Mouse (Mus musculus): ENCODE measurements at regions not wholly inside any gene's neighbourhood (a gene's known extent, or its start where the extent isn't known, plus 50 kb on each side); places are given as distances from the start of the nearest gene placed in this dataset.

GRCm38 (mm10) chr13:72852896-72853295 lies 224.3 kb downstream of the Irx2 start:
- H3K9me3 ChIP-seq (ENCODE audit: control insufficient read depth, low read length), result no peaks in the 10 kb centered on the region
- H3K36me3 ChIP-seq (ENCODE audit: control insufficient read depth, insufficient read depth), result no peaks in the 10 kb centered on the region
- no peak overlapping the region for H3K27ac ChIP-seq (ENCODE audit: low read length)
- no peak overlapping the region for H3K9ac ChIP-seq (replicated peaks; ENCODE audit: low read depth, low read length)
- ATAC-seq, result no peak
- no peak overlapping the region for H3K4me3 ChIP-seq (replicated peaks; ENCODE audit: low read length)
- no peaks in the 10 kb centered on the region for H3K4me1 ChIP-seq (replicated peaks; ENCODE audit: control insufficient read depth, insufficient read depth, low read length)
- H3K27me3 ChIP-seq (replicated peaks; ENCODE audit: control insufficient read depth, insufficient read depth, low read length), result no peaks in the 10 kb centered on the region
- 59% methylated on average over 4 of the region's 4 CpGs for WGBS
- H3K4me2 ChIP-seq (ENCODE audit: low read length), result no peak overlapping the region

- Histone ChIP-seq H3K9ac (replicated peaks; ENCODE audit: low read depth, low read length) (no peak overlapping the region), H3K4me2 (ENCODE audit: low read length) (no peak overlapping the region), H3K4me1 (replicated peaks; ENCODE audit: control insufficient read depth, insufficient read depth, low read length) (no peaks in the 10 kb centered on the region), H3K27ac (ENCODE audit: low read length) (no peak overlapping the region), H3K36me3 (ENCODE audit: control insufficient read depth, insufficient read depth) (no peaks in the 10 kb centered on the region), H3K9me3 (ENCODE audit: control insufficient read depth, low read length) (no peaks in the 10 kb centered on the region), H3K4me3 (replicated peaks; ENCODE audit: low read length) (no peak overlapping the region), H3K27me3 (replicated peaks; ENCODE audit: control insufficient read depth, insufficient read depth, low read length) (no peaks in the 10 kb centered on the region)
- ATAC-seq, result no peak
Observed at GRCm38 (mm10) chr13:72875921-72876320, 247.3 kb downstream of the Irx2 start.

DNA sequence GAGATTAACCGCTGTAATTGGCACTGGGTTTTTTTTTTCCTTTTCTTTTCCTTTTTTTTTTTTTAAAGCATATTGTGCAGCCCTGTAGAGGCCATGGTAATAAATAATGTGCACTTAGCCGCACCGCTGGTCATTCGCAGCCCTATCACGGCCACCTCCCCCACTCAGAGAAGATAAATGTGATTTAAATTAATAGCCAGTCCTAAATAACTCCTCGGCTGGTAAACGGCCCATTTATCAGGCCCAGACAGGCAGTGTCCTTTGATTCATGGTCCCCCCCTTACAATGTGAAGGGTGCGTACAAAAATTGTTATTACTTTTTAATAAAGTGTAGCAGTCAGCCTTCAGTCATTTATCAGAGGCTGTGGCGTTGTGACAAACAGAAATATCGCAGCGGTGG lies 266.4 kb downstream of the Irx2 start:
- H3K9me3 ChIP-seq (ENCODE audit: control insufficient read depth, low read length), result no peaks in the 10 kb centered on the region
- no peaks in the 10 kb centered on the region for H3K36me3 ChIP-seq (ENCODE audit: control insufficient read depth, insufficient read depth)
- no peak overlapping the region for H3K27ac ChIP-seq (ENCODE audit: low read length)
- H3K4me3 ChIP-seq (replicated peaks; ENCODE audit: low read length), result no peak overlapping the region
- no peak for ATAC-seq
- no peaks in the 10 kb centered on the region for H3K4me1 ChIP-seq (replicated peaks; ENCODE audit: control insufficient read depth, insufficient read depth, low read length)
- 56% methylated on average over 11 of the region's 11 CpGs for WGBS
- no peak overlapping the region for H3K4me2 ChIP-seq (ENCODE audit: low read length)
- no peaks in the 10 kb centered on the region for H3K27me3 ChIP-seq (replicated peaks; ENCODE audit: control insufficient read depth, insufficient read depth, low read length)
- no peak overlapping the region for H3K9ac ChIP-seq (replicated peaks; ENCODE audit: low read depth, low read length)

DNA sequence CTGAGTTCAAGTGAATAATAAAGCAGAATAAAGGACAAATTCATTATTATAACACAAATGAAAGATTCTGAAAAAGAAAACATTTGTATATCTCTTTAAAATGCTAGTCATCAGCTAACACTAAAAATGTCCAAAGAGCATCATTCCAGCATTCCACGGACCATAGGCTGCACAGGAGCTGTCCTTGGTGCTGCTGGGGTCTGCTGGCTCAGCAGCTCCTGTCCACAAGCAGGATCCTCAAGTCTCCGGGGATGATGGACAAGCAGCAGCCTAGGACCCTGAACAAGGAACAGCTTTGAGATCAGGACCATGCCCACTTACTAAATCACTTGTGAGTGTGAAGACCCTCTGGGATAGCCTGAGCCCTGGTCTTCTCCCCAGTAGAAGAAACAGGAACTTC lies 274.0 kb downstream of the Irx2 start:
- ATAC-seq, result no peak
- Histone ChIP-seq H3K27ac (ENCODE audit: low read length) (no peak overlapping the region), H3K4me3 (replicated peaks; ENCODE audit: low read length) (no peak overlapping the region), H3K36me3 (ENCODE audit: control insufficient read depth, insufficient read depth) (no peaks in the 10 kb centered on the region), H3K4me2 (ENCODE audit: low read length) (no peak overlapping the region), H3K9me3 (ENCODE audit: control insufficient read depth, low read length) (no peaks in the 10 kb centered on the region), H3K9ac (replicated peaks; ENCODE audit: low read depth, low read length) (no peak overlapping the region), H3K27me3 (replicated peaks; ENCODE audit: control insufficient read depth, insufficient read depth, low read length) (no peaks in the 10 kb centered on the region), H3K4me1 (replicated peaks; ENCODE audit: control insufficient read depth, insufficient read depth, low read length) (no peaks in the 10 kb centered on the region)
- 42% methylated on average over 2 of the region's 2 CpGs for WGBS

DNA sequence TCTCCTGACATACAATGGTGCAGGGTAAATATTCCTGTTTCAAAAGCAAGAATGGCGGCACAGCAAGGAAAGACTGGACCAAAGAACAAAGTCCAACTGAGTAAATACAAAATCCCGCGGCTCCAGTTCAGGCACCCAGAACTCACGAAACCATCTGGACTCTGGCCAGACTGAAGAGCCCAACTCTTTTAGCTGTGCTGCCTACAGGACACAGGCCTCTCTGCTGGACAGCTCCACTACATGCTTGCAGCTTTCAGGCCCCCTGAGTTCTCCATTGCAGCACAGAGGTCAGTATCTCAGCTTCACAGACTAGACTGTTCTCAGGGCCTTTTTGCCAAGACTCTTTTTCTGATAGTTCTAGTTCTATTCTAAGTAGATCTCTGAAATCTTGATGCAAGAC lies 290.3 kb downstream of the Irx2 start:
- no peaks in the 10 kb centered on the region for H3K9me3 ChIP-seq (ENCODE audit: control insufficient read depth, low read length)
- no peaks in the 10 kb centered on the region for H3K4me1 ChIP-seq (replicated peaks; ENCODE audit: control insufficient read depth, insufficient read depth, low read length)
- no peak overlapping the region for H3K4me2 ChIP-seq (ENCODE audit: low read length)
- no peaks in the 10 kb centered on the region for H3K36me3 ChIP-seq (ENCODE audit: control insufficient read depth, insufficient read depth)
- 78% methylated on average over 4 of the region's 4 CpGs for WGBS
- H3K27me3 ChIP-seq (replicated peaks; ENCODE audit: control insufficient read depth, insufficient read depth, low read length), result no peaks in the 10 kb centered on the region
- H3K4me3 ChIP-seq (replicated peaks; ENCODE audit: low read length), result no peak overlapping the region
- no peak for ATAC-seq
- H3K9ac ChIP-seq (replicated peaks; ENCODE audit: low read depth, low read length), result no peak overlapping the region
- no peak overlapping the region for H3K27ac ChIP-seq (ENCODE audit: low read length)

DNA sequence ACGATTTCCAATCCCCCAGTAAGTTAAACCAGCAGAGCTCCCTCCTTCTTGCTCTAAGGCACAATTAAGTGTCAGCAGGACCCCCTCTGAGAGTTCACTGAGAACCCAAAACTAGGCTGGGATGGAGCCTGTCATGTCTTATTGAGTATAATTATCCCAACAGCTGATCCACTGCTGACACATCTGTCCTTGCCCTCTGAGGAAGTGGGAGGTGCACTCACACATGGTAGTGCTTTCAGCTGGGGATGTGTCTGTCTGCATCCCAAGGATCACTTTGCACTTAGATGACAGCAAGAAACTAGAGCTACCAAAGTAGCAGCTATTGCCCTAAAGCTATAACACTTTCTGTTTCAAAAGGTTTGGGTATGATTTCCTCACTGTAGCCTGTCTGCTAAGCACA lies 291.7 kb downstream of the Irx2 start:
- Histone ChIP-seq H3K4me3 (replicated peaks; ENCODE audit: low read length) (no peak overlapping the region), H3K27ac (ENCODE audit: low read length) (no peak overlapping the region), H3K4me2 (ENCODE audit: low read length) (no peak overlapping the region), H3K4me1 (replicated peaks; ENCODE audit: control insufficient read depth, insufficient read depth, low read length) (0 out of 2 replicates have a peak, but pooled peaks cover 3% of the 10 kb centered on the region), H3K9me3 (ENCODE audit: control insufficient read depth, low read length) (no peaks in the 10 kb centered on the region), H3K36me3 (ENCODE audit: control insufficient read depth, insufficient read depth) (no peaks in the 10 kb centered on the region), H3K27me3 (replicated peaks; ENCODE audit: control insufficient read depth, insufficient read depth, low read length) (no peaks in the 10 kb centered on the region), H3K9ac (replicated peaks; ENCODE audit: low read depth, low read length) (no peak overlapping the region)
- no peak for ATAC-seq
- 27% methylated on average over 1 of the region's 1 CpGs for WGBS

- H3K9me3 ChIP-seq (ENCODE audit: control insufficient read depth, low read length), result no peaks in the 10 kb centered on the region
- WGBS, result 38% methylated on average over 6 of the region's 6 CpGs
- H3K4me1 ChIP-seq (replicated peaks; ENCODE audit: control insufficient read depth, insufficient read depth, low read length), result 0 out of 2 replicates have a peak, but pooled peaks cover 3% of the 10 kb centered on the region
- H3K27me3 ChIP-seq (replicated peaks; ENCODE audit: control insufficient read depth, insufficient read depth, low read length), result no peaks in the 10 kb centered on the region
- peak; percentile 73; the same call in 1 of the 2 replicates for ATAC-seq
- no peaks in the 10 kb centered on the region for H3K36me3 ChIP-seq (ENCODE audit: control insufficient read depth, insufficient read depth)
- no peak overlapping the region for H3K4me3 ChIP-seq (replicated peaks; ENCODE audit: low read length)
- no peak overlapping the region for H3K9ac ChIP-seq (replicated peaks; ENCODE audit: low read depth, low read length)
- no peak overlapping the region for H3K27ac ChIP-seq (ENCODE audit: low read length)
- H3K4me2 ChIP-seq (ENCODE audit: low read length), result no peak overlapping the region
Observed at GRCm38 (mm10) chr13:72924560-72925135, 296.0 kb downstream of the Irx2 start.

DNA sequence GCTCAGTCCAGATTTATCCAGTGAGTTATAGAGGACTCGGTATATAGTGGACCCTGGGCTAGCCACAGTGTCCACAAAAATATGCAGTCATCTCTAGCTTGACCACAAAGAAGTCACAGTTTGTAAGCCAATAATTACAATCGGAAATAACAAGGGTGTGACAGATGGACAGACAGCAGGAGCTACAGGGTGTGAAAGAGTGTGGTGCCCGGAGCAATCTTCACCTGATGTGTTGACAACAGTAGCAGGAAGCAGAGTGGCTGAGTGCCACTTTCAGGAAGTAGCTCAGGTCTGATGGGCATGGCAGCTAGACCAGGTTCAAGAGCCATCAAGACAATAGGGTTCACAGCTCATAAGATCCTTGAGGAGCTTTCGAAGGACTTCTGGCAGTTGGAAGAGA lies 308.6 kb downstream of the Irx2 start:
- H3K4me1 ChIP-seq (replicated peaks; ENCODE audit: control insufficient read depth, insufficient read depth, low read length), result peaks cover 6% of the 10 kb centered on the region
- no peak overlapping the region for H3K4me2 ChIP-seq (ENCODE audit: low read length)
- H3K27ac ChIP-seq (ENCODE audit: low read length), result no peak overlapping the region
- H3K9me3 ChIP-seq (ENCODE audit: control insufficient read depth, low read length), result no peaks in the 10 kb centered on the region
- H3K4me3 ChIP-seq (replicated peaks; ENCODE audit: low read length), result no peak overlapping the region
- H3K9ac ChIP-seq (replicated peaks; ENCODE audit: low read depth, low read length), result no peak overlapping the region
- no peak for ATAC-seq
- 0 out of 2 replicates have a peak, but pooled peaks cover 2% of the 10 kb centered on the region for H3K27me3 ChIP-seq (replicated peaks; ENCODE audit: control insufficient read depth, insufficient read depth, low read length)
- H3K36me3 ChIP-seq (ENCODE audit: control insufficient read depth, insufficient read depth), result no peaks in the 10 kb centered on the region
- 80% methylated on average over 4 of the region's 4 CpGs for WGBS

- no peak overlapping the region for H3K27ac ChIP-seq (ENCODE audit: low read length)
- 0 out of 2 replicates have a peak, but pooled peaks have one; percentile 50 for ATAC-seq
- no peak overlapping the region for H3K4me2 ChIP-seq (ENCODE audit: low read length)
- no peak overlapping the region for H3K9ac ChIP-seq (replicated peaks; ENCODE audit: low read depth, low read length)
- H3K36me3 ChIP-seq (ENCODE audit: control insufficient read depth, insufficient read depth), result no peaks in the 10 kb centered on the region
- no peaks in the 10 kb centered on the region for H3K9me3 ChIP-seq (ENCODE audit: control insufficient read depth, low read length)
- 19% methylated on average over 13 of the region's 13 CpGs for WGBS
- H3K4me3 ChIP-seq (replicated peaks; ENCODE audit: low read length), result no peak overlapping the region
- 0 out of 2 replicates have a peak, but pooled peaks cover 2% of the 10 kb centered on the region for H3K27me3 ChIP-seq (replicated peaks; ENCODE audit: control insufficient read depth, insufficient read depth, low read length)
- peaks cover 6% of the 10 kb centered on the region for H3K4me1 ChIP-seq (replicated peaks; ENCODE audit: control insufficient read depth, insufficient read depth, low read length)
Observed at GRCm38 (mm10) chr13:72938156-72938874, 309.7 kb downstream of the Irx2 start.

Measured in forebrain, embryonic 16.5 days (tissue).